Mouse (Mus musculus) liver, postnatal 0 days (tissue): ENCODE measurements around the gene Trim17.

Experiments
- CTCF ChIP-seq: sonication (generic); IDR thresholded peaks from 2 replicates; pipeline ENCODE4 v1.5.1; 2016; ENCODE audit warnings: antibody characterized with exemption, low read depth
- EP300 ChIP-seq: IDR thresholded peaks from 2 replicates; pipeline ENCODE4 v1.6.1; 2016; ENCODE audit warnings: antibody characterized with exemption, low read depth, mild to moderate bottlenecking

DNA sequence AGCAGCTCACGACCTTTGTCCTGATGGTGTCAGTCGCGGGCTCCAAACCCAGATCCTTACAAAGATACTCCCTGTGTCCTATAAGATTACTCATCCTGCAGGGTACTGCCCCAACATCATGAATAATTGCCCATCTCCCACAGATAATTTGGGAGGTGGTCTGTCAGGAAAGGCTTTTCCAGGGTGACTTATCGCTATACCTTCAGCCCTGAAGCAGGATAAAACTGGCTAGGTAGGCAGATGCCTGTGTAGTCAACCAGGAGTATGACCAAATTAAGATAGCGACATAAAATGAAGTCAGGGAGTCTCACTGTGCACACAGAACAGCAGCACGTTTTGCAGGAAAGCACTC lies 15.4 kb upstream of the Trim17 start:
- TF ChIP-seq CTCF (no peak), EP300 (peak; percentile 10)
